Mouse (Mus musculus): ENCODE data around the gene Gtf2i. TPM values are rescaled to one million over a fixed set of nuclear protein-coding genes. Genes with fewer than 3 reads are reported as not detected.

Gene Gtf2i
- polyA plus RNA-seq, 1 experiment from 2014 or later: 239 TPM

DNA sequence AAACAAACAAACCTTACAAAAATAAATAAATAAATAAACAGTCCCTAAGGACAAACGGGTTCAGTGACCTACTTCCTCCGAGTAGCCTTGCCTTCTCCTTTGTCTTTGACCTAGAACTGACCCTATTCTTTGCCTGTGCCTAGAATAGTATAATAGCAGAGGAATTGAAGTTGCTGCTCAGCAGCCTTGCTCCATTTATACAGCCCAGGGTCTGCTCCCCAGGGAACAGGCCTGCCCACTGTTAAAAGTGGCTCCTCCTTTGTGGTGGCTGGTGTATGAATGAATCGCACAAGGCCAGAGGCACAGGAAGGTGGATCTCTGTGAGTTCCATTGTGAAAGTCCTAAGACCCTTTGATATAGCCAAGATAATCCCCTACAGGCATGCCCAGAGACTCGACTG is 14.8 kb upstream of the Gtf2i start:
- Histone ChIP-seq H3K36me3 (ENCODE audit: control insufficient read depth, insufficient read depth, low read length) (no peaks in the 10 kb centered on the region), H3K9ac (ENCODE audit: low read length) (no peak overlapping the region), H3K27ac (ENCODE audit: low read depth, low read length) (no peak overlapping the region), H3K9me3 (ENCODE audit: control insufficient read depth, low read length) (no peaks in the 10 kb centered on the region), H3K4me2 (ENCODE audit: low read depth, low read length, severe bottlenecking) (no peak overlapping the region), H3K4me3 (ENCODE audit: low read depth, low read length) (no peak overlapping the region), H3K4me1 (replicated peaks; ENCODE audit: control insufficient read depth, insufficient read depth, low read length) (0 out of 2 replicates have a peak, but pooled peaks cover 2% of the 10 kb centered on the region), H3K27me3 (ENCODE audit: control insufficient read depth, insufficient read depth, low read length) (no peaks in the 10 kb centered on the region)
- no peak for DNase-seq (ENCODE audit: low spot score)
- ATAC-seq (replicated peaks; ENCODE audit: low FRiP score): no peak
- 29% methylated on average over 4 of the region's 4 CpGs for WGBS

DNA sequence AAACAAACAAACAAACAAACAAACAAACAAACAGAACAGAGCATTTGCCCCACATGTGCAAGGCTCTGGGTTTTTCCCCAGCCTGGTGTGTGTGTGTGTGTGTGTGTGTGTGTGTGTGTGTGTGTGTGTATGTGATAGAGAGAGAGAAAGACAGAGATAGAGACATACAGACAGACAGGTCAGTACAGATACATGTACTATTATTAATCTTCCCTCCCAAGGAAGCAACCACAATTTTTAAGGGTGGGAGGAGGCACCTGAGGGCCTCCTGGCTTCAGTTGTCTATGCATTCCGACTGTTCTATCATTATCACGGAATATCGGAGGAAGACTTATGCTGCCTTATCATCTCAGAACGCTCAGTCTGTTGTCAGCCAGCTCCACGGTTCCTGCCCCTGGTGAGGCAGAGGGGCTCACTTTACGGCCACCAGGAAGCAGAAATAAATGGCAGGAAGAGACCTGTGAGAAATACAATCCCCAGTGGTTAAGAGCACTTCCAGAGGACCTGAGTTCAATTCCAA is 14.0 kb upstream of the Gtf2i start:
- no peaks in the 10 kb centered on the region for H3K27me3 ChIP-seq (ENCODE audit: control insufficient read depth, insufficient read depth, low read length)
- H3K4me1 ChIP-seq (replicated peaks; ENCODE audit: control insufficient read depth, insufficient read depth, low read length): 0 out of 2 replicates have a peak, but pooled peaks cover 2% of the 10 kb centered on the region
- no peak overlapping the region for H3K9ac ChIP-seq (ENCODE audit: low read length)
- ATAC-seq (replicated peaks; ENCODE audit: low FRiP score) (no peak), DNase-seq (ENCODE audit: low spot score) (no peak)
- no peaks in the 10 kb centered on the region for H3K9me3 ChIP-seq (ENCODE audit: control insufficient read depth, low read length)
- no peaks in the 10 kb centered on the region for H3K36me3 ChIP-seq (ENCODE audit: control insufficient read depth, insufficient read depth, low read length)
- H3K4me2 ChIP-seq (ENCODE audit: low read depth, low read length, severe bottlenecking): no peak overlapping the region
- WGBS: 90% methylated on average over 6 of the region's 6 CpGs
- H3K27ac ChIP-seq (ENCODE audit: low read depth, low read length): no peak overlapping the region
- H3K4me3 ChIP-seq (ENCODE audit: low read depth, low read length): no peak overlapping the region

DNA sequence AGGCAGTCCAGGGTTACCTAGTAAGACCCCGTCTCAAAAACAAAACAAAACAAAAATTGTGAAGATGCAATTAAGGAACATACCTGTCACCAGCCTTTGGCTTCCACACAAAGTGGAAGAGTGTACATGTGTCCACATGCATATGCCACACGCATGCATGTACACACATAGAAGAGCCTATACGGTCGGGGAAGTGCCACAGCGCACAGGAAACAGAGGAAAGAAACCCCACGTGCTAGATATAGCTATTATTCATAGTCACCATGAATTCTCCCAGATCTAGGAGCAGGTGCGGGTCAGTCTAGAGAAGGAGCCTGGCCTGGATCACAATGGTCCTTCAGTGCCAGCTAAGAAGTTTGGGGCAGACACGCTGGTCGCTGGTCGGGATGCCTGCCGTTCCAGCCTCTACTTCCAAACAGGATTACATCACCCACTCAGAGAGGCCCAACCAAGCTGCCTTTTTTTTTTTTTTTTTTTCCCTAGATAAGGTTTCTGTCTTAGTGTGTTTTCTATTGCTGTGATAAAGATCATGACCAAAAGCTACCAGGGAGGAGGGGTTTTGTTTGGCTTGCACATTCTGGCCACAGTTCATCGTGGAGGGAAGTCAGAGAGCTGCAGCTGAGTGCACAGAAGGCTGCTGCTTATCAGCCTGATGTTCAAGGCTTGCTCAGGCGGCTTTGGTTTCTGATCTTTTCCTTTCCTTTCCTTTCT is 11.5 kb upstream of the Gtf2i start:
- no peaks in the 10 kb centered on the region for H3K27me3 ChIP-seq (ENCODE audit: control insufficient read depth, insufficient read depth, low read length)
- no peak overlapping the region for H3K27ac ChIP-seq (ENCODE audit: low read depth, low read length)
- H3K4me1 ChIP-seq (replicated peaks; ENCODE audit: control insufficient read depth, insufficient read depth, low read length): 0 out of 2 replicates have a peak, but pooled peaks cover 2% of the 10 kb centered on the region
- 84% methylated on average over 13 of the region's 13 CpGs for WGBS
- DNase-seq (ENCODE audit: low spot score) (no peak), ATAC-seq (replicated peaks; ENCODE audit: low FRiP score) (no peak)
- no peak overlapping the region for H3K4me2 ChIP-seq (ENCODE audit: low read depth, low read length, severe bottlenecking)
- H3K4me3 ChIP-seq (ENCODE audit: low read depth, low read length): no peak overlapping the region
- no peak overlapping the region for H3K9ac ChIP-seq (ENCODE audit: low read length)
- H3K36me3 ChIP-seq (ENCODE audit: control insufficient read depth, insufficient read depth, low read length): no peaks in the 10 kb centered on the region
- H3K9me3 ChIP-seq (ENCODE audit: control insufficient read depth, low read length): no peaks in the 10 kb centered on the region

DNA sequence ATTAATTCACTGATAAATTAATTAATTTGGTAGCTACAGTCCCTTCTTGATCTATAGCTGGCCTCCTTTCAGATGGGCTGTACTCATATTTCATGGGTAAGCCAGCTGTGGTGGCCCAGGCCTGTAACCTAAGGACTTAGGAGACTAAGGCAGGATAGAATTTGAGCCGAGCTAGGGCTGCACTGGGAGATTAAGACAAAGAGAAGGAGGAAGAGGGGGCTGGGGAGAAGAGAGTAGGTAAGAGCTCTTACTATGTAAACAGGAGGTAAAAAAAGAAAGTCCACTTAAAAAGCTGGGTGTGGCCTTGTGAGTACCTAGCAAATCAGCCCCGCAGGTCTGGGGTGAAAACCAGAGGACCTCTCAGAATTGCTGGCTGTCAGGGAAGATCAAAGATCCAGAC is 9.3 kb upstream of the Gtf2i start:
- Histone ChIP-seq H3K4me1 (replicated peaks; ENCODE audit: control insufficient read depth, insufficient read depth, low read length) (no peaks in the 10 kb centered on the region), H3K27me3 (ENCODE audit: control insufficient read depth, insufficient read depth, low read length) (no peaks in the 10 kb centered on the region), H3K4me3 (ENCODE audit: low read depth, low read length) (no peak overlapping the region), H3K27ac (ENCODE audit: low read depth, low read length) (no peak overlapping the region), H3K9ac (ENCODE audit: low read length) (no peak overlapping the region), H3K36me3 (ENCODE audit: control insufficient read depth, insufficient read depth, low read length) (no peaks in the 10 kb centered on the region), H3K9me3 (ENCODE audit: control insufficient read depth, low read length) (no peaks in the 10 kb centered on the region), H3K4me2 (ENCODE audit: low read depth, low read length, severe bottlenecking) (no peak overlapping the region)
- 49% methylated on average over 2 of the region's 2 CpGs for WGBS
- ATAC-seq (replicated peaks; ENCODE audit: low FRiP score): no peak
- DNase-seq (ENCODE audit: low spot score): no peak

DNA sequence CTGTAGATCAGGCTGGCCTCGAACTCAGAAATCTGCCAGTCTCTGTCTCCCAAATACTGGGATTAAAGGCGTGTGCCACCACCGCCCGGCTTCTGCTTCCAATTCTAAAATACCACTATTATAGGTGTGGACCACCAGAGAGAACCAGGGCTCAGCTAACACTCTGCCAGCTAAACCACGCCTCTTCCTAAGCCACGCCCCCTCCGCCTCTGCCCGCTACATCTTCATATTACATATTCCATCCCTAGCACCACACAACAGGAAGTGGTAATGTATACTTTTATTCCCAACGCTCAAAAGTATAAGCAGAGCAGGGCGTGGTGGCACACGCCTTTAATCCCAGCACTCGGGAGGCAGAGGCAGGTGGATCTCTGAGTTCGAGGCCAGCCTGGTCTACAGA is 8.8 kb upstream of the Gtf2i start:
- WGBS: 90% methylated on average over 13 of the region's 13 CpGs
- DNase-seq (ENCODE audit: low spot score): no peak
- no peak for ATAC-seq (replicated peaks; ENCODE audit: low FRiP score)
- no peak overlapping the region for H3K9ac ChIP-seq (ENCODE audit: low read length)
- H3K4me3 ChIP-seq (ENCODE audit: low read depth, low read length): no peak overlapping the region
- H3K36me3 ChIP-seq (ENCODE audit: control insufficient read depth, insufficient read depth, low read length): no peaks in the 10 kb centered on the region
- no peaks in the 10 kb centered on the region for H3K9me3 ChIP-seq (ENCODE audit: control insufficient read depth, low read length)
- H3K27ac ChIP-seq (ENCODE audit: low read depth, low read length): no peak overlapping the region
- no peaks in the 10 kb centered on the region for H3K27me3 ChIP-seq (ENCODE audit: control insufficient read depth, insufficient read depth, low read length)
- no peak overlapping the region for H3K4me2 ChIP-seq (ENCODE audit: low read depth, low read length, severe bottlenecking)
- H3K4me1 ChIP-seq (replicated peaks; ENCODE audit: control insufficient read depth, insufficient read depth, low read length): no peaks in the 10 kb centered on the region

DNA sequence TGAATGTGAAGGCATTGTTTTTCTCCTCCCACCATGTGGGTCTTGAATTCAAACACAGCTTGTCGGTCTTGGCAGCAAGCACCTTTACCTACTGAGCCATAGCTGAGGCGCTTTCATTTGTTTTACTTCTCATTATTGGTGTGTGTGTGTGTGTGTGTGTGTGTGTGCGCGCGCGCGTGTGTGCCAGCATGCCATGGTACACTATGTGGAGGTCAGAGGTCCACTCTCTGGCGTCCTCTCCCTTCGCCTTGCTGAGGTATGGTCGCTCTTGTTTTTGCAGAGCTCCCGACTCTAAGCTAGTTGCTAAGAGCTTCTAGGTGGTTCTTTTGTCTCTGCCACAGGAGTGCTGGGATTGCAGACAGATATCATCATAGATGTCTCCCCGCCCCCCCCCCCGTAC is 7.8 kb upstream of the Gtf2i start:
- no peaks in the 10 kb centered on the region for H3K27me3 ChIP-seq (ENCODE audit: control insufficient read depth, insufficient read depth, low read length)
- no peak overlapping the region for H3K4me3 ChIP-seq (ENCODE audit: low read depth, low read length)
- DNase-seq (ENCODE audit: low spot score) (no peak), ATAC-seq (replicated peaks; ENCODE audit: low FRiP score) (no peak)
- H3K27ac ChIP-seq (ENCODE audit: low read depth, low read length): no peak overlapping the region
- no peaks in the 10 kb centered on the region for H3K9me3 ChIP-seq (ENCODE audit: control insufficient read depth, low read length)
- no peak overlapping the region for H3K9ac ChIP-seq (ENCODE audit: low read length)
- no peaks in the 10 kb centered on the region for H3K36me3 ChIP-seq (ENCODE audit: control insufficient read depth, insufficient read depth, low read length)
- no peak overlapping the region for H3K4me2 ChIP-seq (ENCODE audit: low read depth, low read length, severe bottlenecking)
- no peaks in the 10 kb centered on the region for H3K4me1 ChIP-seq (replicated peaks; ENCODE audit: control insufficient read depth, insufficient read depth, low read length)
- 88% methylated on average over 13 of the region's 13 CpGs for whole genome bisulfite sequencing

DNA sequence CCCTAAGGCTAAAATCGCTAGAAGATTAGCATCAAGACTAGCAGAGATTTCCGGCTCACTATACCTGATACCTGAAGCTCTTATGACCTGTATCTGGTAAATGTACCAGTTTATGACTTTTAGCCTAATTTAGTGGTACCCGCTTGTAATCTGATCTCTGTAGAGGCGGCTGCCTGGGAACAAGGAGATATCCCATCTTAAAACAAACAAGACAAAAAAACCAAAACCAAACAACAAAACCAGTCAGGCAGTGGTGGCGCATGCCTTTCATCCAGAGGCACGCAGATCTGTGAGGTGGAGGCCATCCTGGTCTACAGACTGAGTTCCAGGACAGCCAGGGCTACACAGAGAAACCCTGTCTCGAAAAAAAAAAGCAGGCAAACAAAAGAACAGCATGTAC is 7.1 kb upstream of the Gtf2i start:
- H3K4me1 ChIP-seq (replicated peaks; ENCODE audit: control insufficient read depth, insufficient read depth, low read length): no peaks in the 10 kb centered on the region
- no peaks in the 10 kb centered on the region for H3K9me3 ChIP-seq (ENCODE audit: control insufficient read depth, low read length)
- H3K27ac ChIP-seq (ENCODE audit: low read depth, low read length): no peak overlapping the region
- WGBS: 80% methylated on average over 7 of the region's 7 CpGs
- DNase-seq (ENCODE audit: low spot score) (no peak), ATAC-seq (replicated peaks; ENCODE audit: low FRiP score) (no peak)
- no peak overlapping the region for H3K4me2 ChIP-seq (ENCODE audit: low read depth, low read length, severe bottlenecking)
- H3K27me3 ChIP-seq (ENCODE audit: control insufficient read depth, insufficient read depth, low read length): no peaks in the 10 kb centered on the region
- no peak overlapping the region for H3K9ac ChIP-seq (ENCODE audit: low read length)
- H3K4me3 ChIP-seq (ENCODE audit: low read depth, low read length): no peak overlapping the region
- no peaks in the 10 kb centered on the region for H3K36me3 ChIP-seq (ENCODE audit: control insufficient read depth, insufficient read depth, low read length)

DNA sequence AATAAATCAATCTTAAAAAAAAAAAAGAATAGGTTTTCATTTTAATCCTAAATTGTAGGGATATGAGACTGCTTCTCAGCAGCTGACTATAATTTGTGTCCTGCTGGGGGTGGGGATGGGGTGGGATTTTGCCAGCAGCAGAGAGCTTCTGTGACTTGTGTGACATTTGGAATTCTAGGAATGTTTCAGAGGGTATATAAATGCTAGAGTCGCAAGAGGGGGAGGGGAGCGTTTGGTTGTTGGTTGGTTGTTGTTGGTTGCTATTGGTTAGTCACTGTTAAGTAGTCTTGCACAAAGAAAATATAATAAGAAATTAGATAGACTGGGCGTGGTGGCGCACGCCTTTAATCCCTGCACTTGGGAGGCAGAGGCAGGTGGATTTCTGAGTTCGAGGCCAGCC is 4.3 kb upstream of the Gtf2i start:
- 90% methylated on average over 6 of the region's 6 CpGs for WGBS

DNA sequence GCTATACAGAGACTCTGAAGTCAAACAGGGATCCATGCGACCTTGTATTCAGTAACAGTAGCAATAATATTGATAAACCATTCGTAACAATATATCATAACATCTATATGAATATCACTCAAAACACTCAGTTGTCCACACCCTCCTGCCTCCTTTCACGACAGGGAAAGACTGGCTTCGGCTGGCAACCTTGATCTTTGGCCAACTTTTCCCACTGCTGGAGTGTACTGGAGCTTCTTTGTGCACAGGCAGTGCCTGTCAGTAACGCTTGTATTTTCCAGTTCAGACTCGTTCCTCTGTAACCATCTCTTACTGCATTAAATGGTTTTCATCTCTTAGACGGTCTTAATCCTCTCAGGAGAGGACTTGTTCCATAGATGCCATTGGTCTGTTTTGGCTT is 2.2 kb upstream of the Gtf2i start:
- Histone ChIP-seq H3K27me3 (ENCODE audit: control insufficient read depth, insufficient read depth, low read length) (no peaks in the 10 kb centered on the region), H3K9ac (ENCODE audit: low read length) (no peak overlapping the region), H3K9me3 (ENCODE audit: control insufficient read depth, low read length) (no peaks in the 10 kb centered on the region), H3K27ac (ENCODE audit: low read depth, low read length) (no peak overlapping the region), H3K36me3 (ENCODE audit: control insufficient read depth, insufficient read depth, low read length) (no peaks in the 10 kb centered on the region), H3K4me2 (ENCODE audit: low read depth, low read length, severe bottlenecking) (no peak overlapping the region), H3K4me3 (ENCODE audit: low read depth, low read length) (no peak overlapping the region), H3K4me1 (replicated peaks; ENCODE audit: control insufficient read depth, insufficient read depth, low read length) (peaks cover 2% of the 10 kb centered on the region; the same call in 1 of the 2 replicates)
- ATAC-seq (replicated peaks; ENCODE audit: low FRiP score): no peak
- WGBS: 58% methylated on average over 7 of the region's 7 CpGs
- no peak for DNase-seq (ENCODE audit: low spot score)

More for the DNA sequence above, 4.3 kb upstream of the Gtf2i start:
- Histone ChIP-seq H3K4me1 (replicated peaks; ENCODE audit: control insufficient read depth, insufficient read depth, low read length) (no peaks in the 10 kb centered on the region; the same call in 1 of the 2 replicates), H3K36me3 (ENCODE audit: control insufficient read depth, insufficient read depth, low read length) (no peaks in the 10 kb centered on the region), H3K9ac (ENCODE audit: low read length) (no peak overlapping the region), H3K27me3 (ENCODE audit: control insufficient read depth, insufficient read depth, low read length) (no peaks in the 10 kb centered on the region), H3K4me2 (ENCODE audit: low read depth, low read length, severe bottlenecking) (no peak overlapping the region), H3K9me3 (ENCODE audit: control insufficient read depth, low read length) (no peaks in the 10 kb centered on the region), H3K4me3 (ENCODE audit: low read depth, low read length) (no peak overlapping the region), H3K27ac (ENCODE audit: low read depth, low read length) (no peak overlapping the region)
- DNase-seq (ENCODE audit: low spot score) (no peak), ATAC-seq (replicated peaks; ENCODE audit: low FRiP score) (no peak)

Data from forebrain, embryonic 11.5 days (tissue).